Mouse (Mus musculus): ENCODE data around the gene Thsd7b.
"Not testable (repeated sequence)": the region's sequence is repeated elsewhere in the genome, so short reads cannot be mapped to it uniquely, and the experiment has no call there.

The Thsd7b gene

DNA sequence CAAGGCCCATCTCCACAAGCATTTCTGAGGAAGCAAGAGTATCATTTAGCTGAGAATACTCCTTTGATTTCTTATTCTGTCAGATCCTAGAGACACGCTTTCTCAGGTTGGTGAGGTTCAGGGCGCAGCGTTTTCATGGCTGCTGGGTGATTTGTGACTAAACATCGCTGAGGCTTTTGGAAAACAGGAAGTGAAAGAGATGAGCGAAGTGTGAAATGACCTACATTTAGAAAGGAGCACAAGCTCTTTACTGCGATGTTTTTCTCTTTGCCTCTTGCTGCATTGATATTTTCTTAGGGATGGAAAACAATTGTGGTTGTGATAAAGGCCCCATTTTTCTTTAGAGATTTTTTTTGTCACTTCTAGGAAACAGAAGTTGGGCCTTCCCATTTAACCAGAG is 351.4 kb downstream of the Thsd7b start:
- no peak for DNase-seq (ENCODE audit: low read depth in 1 of 2, low spot score in 2 of 2)

DNA sequence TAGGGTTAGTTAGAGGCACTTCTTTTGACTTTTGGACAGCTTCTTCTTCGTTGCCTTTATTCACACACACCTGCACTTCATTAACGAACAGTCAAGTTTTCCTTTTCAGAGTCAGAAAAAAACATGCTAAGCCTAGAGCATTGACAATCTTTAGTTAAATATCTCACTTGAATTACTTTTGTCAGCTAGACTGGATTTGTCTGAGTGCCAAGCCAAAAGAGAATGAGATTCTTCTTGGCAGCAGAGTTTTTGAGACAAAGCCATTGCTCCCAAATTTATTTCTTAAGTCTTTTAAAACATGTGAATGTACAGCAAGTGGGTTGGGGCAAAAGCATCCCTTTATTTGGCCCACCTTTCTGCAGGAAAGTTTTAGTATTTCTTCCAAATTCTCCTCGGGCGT is 362.0 kb downstream of the Thsd7b start:
- no peak for DNase-seq (ENCODE audit: low read depth in 1 of 2, low spot score in 2 of 2)

DNA sequence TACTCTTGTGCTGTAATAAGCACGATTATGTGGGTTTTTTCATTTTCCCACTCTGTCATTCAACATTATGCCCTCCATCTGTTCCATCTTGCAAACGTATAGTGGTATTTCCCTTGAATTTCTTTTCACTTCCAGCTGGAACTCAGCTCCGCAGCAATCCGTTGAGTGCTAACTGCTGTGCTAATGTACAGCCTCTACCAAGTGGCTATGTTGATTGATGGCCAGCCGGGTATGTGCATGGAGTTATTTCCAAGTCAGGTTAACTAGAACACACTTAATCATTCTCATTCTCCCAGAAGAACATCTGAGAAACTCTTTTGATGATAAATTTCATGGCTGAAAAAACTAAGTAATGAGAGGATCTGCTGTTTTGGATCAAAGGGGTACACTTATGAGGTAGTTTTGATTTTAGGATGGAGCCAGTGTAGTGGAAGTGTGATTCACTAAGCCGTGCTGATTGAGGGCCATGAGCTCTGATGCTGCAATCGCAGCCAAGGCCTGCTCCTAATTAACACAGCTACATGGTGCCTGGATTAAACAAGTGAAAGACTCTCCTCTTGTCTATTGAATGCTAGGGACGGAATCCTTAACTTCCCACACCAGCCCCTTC is 371.3 kb downstream of the Thsd7b start:
- DNase-seq (ENCODE audit: low read depth in 1 of 2, low spot score in 2 of 2): no peak

DNA sequence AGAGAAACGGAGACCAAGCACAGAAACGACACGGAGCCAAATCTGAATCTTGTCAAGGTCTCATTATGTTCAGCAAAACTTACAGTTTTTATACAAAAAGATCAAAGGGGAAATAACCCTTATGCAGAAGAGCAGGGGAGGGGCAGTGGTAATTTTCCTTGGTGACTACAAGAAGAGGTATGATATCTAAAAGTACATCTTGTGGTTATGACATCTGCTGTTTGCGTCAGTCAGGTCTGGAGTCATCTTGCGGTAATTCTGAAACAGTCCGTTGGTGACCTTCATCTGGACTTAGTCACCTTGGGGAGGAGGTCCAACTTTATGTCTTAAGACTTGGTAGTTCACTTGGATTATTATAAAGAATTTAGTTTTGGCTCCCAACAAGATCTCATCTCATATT is 378.3 kb downstream of the Thsd7b start:
- not testable (repeated sequence) for DNase-seq (ENCODE audit: low read depth in 1 of 2, low spot score in 2 of 2)

DNA sequence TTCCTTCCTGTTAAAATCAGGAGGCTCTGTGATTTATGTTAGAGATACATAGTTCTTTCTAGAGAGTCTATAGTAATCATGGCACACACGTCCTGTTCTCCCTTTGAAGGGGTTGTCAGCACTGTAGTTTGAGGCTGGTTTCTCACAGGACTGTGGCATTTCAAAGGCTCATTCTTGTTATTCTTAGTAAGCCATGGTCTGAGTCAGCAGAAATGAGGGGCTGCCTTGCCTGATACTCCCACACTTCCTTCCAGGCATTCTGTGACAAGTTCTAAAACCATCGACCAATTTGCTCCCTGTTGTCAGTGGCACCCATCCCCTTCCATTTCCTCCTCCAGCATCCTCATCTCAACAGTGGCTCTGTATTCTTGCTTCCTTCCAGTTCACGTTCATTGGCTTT is 384.9 kb downstream of the Thsd7b start:
- DNase-seq (ENCODE audit: low read depth in 1 of 2, low spot score in 2 of 2): no peak

DNA sequence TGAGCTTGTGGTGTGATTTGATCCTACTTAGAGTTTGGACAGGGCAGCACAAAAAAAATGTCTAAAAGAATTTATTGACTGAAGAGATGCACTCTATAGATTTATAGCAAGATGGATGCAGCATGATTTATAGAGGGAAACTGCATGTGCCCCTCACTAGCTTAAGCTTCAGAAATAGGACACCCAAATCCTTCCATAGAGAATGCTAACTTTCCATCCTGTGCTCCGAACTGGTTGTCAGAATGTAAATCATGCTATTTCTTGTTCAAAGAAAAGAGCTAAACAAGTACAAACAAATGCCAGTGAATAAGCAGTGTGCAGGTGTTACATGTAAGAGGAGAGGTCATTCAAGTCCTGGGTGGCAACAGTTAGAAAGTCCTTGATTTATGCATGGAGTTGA is 402.8 kb downstream of the Thsd7b start:
- DNase-seq (ENCODE audit: low read depth in 1 of 2, low spot score in 2 of 2): no peak

DNA sequence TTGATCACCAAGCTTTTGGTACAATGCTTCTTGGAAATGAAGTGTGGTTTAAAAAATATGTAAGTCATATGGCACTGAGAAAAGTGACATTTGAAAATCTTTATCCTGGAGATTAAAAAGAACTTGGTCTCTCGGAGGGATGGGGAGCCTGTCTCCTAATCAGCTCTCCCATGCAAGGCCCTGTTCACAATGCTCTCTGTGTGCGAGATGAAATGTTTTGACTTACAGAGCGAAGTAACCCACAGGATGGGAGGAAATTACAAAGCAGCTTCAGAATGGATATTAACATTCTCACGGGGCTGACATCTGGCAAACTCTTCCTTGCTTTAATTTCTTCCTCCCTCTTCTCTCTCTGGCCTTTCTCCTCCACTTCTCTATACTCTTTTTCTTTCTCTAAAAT is 405.7 kb downstream of the Thsd7b start:
- no peak for DNase-seq (ENCODE audit: low read depth in 1 of 2, low spot score in 2 of 2)

DNA sequence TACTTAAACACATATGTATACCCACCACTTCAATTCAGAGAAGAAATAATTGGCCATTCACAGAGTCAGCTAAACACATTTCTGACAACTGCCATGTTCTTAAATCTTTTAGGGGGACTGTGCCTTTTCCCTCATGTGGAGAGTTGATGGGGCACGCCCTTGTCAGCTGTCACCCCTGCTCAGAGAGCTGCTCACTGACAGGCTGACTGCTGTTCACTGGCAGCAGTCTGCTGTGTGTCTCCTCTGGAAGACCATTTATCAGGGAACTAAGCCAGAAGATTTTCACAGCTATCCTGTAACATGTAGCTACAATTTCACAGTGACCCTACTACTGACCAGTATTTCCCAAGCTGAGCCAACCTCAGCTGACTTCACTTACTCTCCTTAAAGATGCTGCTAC is 432.6 kb downstream of the Thsd7b start:
- DNase-seq (ENCODE audit: low read depth in 1 of 2, low spot score in 2 of 2): no peak

DNA sequence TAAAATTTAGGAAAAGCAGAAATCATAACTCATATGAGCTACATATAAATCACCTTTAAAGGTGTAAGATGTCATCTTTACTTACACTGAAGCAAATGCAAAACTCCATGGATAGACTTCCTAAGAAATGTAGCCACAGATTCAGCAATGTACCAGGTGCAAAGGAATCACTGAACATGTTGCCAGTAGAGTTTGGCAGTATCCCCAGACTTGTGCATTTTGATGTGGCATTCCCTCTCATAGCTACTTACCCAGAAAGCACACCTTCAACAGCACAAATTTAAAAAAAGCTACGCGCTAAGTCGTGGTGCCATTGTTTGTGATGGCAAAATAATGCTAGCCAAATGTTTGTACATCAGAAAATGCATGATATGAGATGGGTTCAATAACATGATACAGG is 439.6 kb downstream of the Thsd7b start:
- no peak for DNase-seq (ENCODE audit: low read depth in 1 of 2, low spot score in 2 of 2)

DNA sequence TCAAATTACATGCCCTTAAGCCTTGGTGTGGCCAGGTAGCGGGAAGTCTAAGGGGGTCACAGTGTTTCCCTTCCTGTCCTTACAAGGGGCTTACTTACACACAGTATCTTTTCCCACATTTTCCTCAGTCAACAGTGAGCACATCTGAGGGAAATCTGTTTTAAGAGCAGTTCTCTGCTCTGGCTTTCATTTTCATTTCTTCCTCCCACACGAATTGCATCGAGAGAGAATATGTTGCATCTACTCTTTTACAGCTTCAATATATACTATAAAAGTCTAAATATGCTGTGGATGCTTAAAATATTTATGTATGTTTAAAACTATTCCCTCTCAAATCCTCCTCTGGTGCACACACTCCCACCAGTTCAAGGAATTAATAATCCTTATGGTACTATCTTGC is 440.5 kb downstream of the Thsd7b start:
- no peak for DNase-seq (ENCODE audit: low read depth in 1 of 2, low spot score in 2 of 2)

DNA sequence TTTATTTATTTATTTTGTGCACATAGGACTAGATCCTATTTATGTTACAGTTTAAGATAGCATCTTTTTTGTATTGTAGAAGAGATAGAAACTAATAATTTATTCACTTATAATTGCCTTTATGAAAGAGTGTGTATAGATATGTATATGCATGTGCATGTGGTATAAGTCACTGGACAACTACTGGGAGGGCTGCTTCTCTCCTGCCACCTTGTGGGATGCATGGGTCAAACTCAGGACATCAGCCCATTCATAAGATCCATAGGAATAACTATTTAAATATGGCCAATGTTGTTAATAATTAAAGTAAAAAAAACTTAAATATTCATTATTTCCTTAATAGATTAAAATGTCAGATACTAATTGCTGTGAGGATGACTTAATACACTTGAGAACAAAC is 446.5 kb downstream of the Thsd7b start:
- DNase-seq (ENCODE audit: low read depth in 1 of 2, low spot score in 2 of 2): no peak

DNA sequence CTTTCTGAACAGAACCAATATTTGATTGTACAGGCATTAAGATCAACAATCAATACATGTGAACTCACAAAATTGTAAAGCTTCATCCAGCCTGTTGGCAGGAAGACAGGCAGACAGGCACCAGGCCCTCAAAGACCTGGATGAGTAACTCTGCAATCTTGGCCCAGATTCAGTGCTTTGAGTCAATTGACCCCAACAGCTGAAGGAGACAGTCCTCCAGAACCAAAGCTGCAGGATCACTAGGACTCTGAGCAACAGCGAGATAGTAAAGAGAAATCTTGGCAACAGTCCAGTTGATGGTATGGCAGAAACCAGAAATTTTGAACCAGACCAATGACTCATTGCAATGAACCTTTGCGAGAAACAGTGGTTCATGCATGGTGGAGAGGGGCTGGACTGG is 458.9 kb downstream of the Thsd7b start:
- no peak for DNase-seq (ENCODE audit: low read depth in 1 of 2, low spot score in 2 of 2)

DNA sequence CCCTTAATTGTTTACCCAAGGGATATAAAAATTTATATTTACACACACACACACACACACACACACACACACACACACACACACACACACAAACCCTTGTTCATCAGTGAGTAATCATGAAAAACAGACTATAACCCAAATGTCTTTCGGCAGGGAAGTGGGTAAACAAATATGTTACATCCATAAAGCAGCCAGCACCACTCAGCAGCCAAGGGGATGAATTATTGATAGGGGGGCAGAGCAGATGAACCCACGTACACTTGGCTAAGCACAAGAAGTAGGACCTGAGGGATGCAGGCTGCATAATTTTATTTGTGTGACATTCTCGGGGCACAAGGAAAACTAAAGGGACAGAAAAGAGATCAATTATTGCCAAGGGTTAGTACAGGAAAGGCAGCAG is 474.5 kb downstream of the Thsd7b start:
- DNase-seq (ENCODE audit: low read depth in 1 of 2, low spot score in 2 of 2): no peak

DNA sequence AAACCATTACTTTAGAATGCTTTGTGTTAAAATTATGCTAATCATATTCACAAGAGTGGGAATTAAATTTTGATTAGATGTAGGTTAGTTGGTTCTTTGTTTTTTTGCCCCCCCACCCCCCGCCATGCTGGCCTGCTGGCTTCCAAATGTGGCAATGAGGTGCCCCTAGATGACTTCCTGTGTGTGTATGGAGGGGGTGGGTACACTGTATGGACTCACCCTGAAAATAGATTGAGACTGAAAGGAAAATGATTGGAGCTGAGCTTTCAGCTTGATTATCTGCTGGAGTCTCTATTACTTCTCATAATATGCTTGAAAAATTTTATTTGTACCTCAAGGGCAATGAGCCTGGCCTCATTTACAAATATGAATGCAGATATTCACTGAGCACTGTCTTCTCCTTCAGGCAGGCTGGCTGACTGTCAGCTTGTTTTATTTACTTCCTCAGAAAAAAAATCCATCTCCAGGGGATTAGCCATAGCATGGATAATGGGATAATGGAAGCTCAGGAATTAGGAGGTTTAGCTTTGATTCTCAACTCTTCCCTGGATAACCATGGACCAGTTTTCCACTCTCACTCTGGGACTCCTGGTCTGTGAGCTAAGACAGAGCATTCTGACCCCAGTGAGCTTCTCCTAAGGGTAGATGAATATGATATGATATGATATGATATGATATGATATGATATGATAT is 483.6 kb downstream of the Thsd7b start:
- DNase-seq (ENCODE audit: low read depth in 1 of 2, low spot score in 2 of 2): no peak

DNA sequence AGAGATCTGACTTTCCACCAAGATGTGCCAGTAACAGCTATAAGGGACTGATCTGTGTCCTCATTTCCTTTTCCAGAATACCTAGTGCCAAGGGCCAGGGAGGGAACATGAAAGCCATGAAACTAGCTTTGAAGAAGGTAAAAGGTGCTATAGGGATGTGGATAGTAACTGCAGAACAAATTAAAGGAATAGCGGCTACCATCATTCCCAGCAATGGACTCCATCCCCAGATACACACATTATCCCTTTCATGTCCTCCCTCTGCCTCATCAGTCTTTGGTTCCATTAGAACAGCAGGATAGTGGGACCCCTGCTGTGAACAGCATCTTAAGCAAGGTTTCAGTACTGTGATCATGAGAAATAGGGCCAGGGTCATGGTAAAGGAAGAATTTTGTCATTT is 485.9 kb downstream of the Thsd7b start:
- no peak for DNase-seq (ENCODE audit: low read depth in 1 of 2, low spot score in 2 of 2)

DNA sequence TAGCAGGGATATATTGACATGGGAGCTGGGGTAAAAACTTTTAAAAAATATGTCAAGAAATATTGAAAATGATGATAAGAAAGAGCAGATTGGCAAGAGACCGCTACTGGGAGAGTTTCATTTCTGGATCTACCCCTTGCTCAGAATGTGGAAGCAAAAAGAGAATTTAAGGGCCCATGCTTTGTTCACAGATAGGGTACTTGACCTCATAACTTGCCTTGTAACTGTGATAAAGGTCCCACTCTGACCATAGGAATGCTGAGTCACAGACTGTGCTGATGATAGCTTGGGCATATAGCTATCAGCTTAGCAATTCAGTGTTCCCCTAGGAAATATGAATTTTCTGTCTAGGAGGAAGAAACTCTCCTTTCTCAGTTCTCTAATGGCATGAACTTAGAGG is 488.1 kb downstream of the Thsd7b start:
- DNase-seq (ENCODE audit: low read depth in 1 of 2, low spot score in 2 of 2): no peak

DNA sequence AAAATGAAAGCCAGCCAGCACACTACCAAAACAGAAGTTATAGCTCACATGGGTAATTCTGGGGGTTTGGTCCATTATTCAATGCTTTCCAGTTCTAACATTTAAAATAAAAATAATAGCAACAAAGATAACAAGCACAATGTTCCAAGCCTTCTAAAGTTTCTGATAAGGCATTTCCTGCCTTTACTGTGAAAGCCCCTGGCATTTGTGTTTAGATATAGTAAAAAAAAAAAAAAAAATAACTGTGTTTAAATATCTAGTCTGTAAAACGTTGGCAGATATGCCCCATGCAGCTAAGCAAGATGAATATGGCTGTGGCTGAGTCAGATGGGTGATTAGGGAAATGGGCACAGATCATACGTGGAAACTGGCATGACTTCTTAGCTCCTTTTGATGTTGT is 491.6 kb downstream of the Thsd7b start:
- no peak for DNase-seq (ENCODE audit: low read depth in 1 of 2, low spot score in 2 of 2)

DNA sequence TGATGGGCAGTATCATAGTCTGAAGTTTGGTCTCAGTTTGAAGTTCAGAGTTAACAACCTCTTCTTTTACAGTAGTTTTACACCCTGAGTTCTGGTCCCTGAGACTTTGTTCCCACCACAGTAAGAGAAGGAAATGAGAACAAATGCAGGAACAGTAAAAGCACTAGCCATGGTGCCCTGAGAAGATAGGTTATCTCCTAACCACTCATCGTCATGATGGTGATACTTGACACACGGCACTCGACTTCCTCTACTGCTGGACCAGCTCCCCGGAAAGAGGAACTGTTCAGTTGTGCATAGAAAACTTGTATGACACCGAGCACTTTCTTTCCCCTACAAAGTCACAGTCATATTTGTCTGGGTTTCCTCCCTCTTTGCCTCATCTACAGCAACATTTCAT is 504.0 kb downstream of the Thsd7b start:
- DNase-seq (ENCODE audit: low read depth in 1 of 2, low spot score in 2 of 2): no peak

DNA sequence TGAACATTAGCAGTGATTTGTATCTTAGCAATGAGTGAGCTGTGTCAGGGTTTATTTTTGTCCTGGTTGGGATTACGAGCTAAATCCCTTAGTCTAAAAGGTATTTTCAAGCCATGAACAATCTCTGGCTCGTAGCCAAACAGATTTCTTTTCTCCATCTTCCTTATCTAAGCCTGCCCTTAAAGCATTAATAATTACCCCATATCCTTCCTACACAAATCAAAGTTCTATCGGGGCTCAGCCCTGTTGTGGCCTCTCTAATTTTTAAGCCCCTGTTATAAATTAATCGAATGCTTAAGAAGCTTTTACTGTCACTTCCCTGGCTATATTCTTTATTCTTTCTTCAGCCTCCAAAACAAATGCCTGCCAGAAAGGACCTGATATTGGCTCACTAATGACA is 506.4 kb downstream of the Thsd7b start:
- DNase-seq (ENCODE audit: low read depth in 1 of 2, low spot score in 2 of 2): no peak

DNA sequence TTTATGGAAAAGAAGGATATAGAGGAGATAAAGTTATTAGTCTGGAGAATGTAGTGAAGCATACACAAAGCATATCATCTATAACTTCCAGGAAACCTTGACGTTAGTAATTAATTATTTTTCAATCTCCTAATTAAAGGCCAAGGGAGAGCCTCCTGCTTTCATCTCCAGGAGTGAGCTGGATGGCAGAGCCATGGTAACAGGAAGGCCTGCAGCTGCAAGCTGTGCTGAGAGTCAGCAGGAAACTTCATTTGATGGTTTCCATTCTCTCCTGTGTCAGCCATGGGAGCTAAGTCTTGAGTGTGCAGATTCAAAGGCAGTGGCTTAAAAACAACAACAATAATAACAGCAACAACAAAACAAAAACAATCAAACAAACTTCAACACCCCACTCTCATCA is 507.5 kb downstream of the Thsd7b start:
- no peak for DNase-seq (ENCODE audit: low read depth in 1 of 2, low spot score in 2 of 2)

DNA sequence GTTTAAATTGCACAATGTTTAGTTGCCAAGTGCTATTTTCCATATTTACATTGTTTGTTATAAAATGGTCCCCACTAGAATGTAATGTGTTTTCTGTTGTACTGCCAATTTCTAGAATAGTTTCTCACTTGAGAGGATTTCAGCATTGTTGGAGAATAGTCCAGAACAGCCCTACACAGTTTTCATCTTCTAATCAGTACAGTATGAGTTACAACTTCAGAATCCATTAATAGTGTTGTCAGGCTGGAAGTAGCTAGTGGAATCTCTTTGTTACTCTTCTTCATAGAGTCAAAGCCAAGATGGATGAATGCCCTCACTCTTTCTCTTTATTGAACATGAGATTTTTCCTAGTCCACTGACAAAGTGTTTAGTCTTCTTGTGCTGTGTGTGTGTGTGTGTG is 525.4 kb downstream of the Thsd7b start:
- DNase-seq (ENCODE audit: low read depth in 1 of 2, low spot score in 2 of 2): no peak

DNA sequence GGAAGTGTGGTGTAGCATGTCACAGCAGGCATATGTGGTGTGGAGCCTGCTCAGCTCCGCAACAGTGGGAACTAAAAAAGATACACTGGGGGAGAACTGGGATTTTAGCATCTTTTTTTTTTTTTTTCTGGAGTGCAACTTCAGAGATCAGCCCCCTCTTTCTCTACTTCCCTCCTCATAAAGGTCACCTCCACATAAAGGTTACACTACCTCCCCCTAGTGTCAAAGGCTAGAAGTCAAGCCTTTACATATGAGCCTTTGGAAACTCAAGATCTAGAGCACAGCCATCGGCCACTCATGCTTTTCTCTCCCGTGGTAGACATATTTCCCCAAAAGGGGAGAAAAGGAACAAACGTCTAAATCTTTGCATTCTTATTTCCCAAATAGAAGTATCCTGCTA is 553.8 kb downstream of the Thsd7b start:
- no peak for DNase-seq (ENCODE audit: low read depth in 1 of 2, low spot score in 2 of 2)

DNA sequence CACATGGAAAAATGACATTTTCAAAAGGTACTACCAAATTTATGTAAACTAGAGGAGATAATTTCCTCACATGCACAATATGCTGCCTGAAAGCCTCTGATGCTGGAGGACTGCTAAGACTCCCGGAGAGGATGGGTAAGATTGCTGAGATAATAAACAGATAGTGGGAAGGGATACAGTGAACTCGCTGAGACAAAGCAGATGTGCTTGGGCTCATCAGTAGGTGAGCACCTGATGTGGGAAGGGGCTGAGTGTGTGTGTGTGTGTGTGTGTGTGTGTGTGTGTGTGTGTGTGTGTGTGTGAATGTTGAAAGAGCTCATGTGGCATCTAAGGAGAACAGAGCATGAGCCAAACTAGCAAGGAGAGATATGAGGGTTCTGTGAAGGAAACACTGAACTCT is 564.2 kb downstream of the Thsd7b start:
- DNase-seq (ENCODE audit: low read depth in 1 of 2, low spot score in 2 of 2): no peak

All from monocyte, adult 2 months (primary cell).